Mouse (Mus musculus): ENCODE measurements around the gene Atn1.

- TF ChIP-seq CTCF (IDR thresholded peaks at IDR 0.05; ENCODE audit: borderline replicate concordance, insufficient read depth, low read depth, low read length) (no peak), POLR2A (IDR thresholded peaks at IDR 0.05; ENCODE audit: borderline replicate concordance, insufficient read depth, low read length) (no peak)
These were observed 9.4 kb downstream of the Atn1 start for GRCm38 (mm10) chr6:124746654-124747632.

All from cerebellum, adult 2 months (tissue).